In the genomic region with DNA sequence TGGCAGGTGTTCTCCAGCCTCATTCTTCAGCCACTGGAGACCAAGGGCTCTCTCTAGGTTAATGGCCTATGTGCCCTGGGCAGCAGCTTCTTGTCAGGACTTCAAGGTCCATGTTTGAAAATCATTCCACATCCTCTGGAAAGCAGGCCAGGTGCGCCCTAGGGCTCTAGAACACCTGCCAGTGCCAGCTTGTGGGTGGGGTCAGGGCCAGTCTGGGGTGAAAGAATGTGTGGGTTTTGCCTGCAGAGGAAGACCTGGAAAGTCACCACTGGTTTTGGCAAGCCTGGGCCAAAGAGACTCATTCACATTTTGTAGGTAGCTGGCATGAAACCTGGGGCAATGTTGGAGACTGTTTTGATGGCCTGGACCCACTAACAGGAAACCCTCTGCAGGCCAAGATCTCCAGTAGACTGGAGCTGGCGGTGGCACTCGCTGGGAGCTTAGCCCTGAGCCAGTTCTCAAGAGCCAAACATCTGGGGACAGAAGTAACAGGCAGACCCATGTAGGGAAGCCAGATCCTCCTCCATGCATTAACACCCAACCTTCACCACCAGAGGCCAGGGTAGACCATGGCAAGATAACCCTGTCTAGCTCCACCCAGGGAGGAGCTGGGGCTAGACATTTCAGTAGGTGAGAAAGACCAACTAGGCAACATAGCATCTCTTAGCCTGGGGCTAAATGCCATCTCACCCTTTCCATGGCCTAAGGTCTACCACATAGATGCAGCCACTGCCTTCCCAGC, we compare ENCODE assay signal across 23 mouse cellular contexts. TPM values are rescaled to one million over a fixed set of nuclear protein-coding genes. Genes with fewer than 3 reads are reported as not detected.
DNase-seq lines count a peak whose midpoint lies in the region; ATAC-seq and TF ChIP-seq lines count a peak whose summit lies in the region.
"Had no signal": no experiment of that assay in that cellular context is flagged by ENCODE, and none has a peak within 500 bp of the region (broad histone marks: within the 10 kb centered on the region; RNA-seq: fewer than 3 reads in every experiment).

No protein-coding gene starts in this region.

- H3K27me3 ChIP-seq in intestine, postnatal 0 days (replicated peaks; ENCODE audit: control insufficient read depth, insufficient read depth, low read length) = no peaks in the 10 kb centered on the region
- no peaks in the 10 kb centered on the region for H3K27me3 ChIP-seq in intestine, embryonic 16.5 days (replicated peaks; ENCODE audit: control insufficient read depth, insufficient read depth, low read length)
- peaks cover 13% of the 10 kb centered on the region; the same call in 1 of the 2 replicates for H3K27me3 ChIP-seq in liver, embryonic 12.5 days (replicated peaks)
- H3K27me3 ChIP-seq: intestine, embryonic 15.5 days; lung, embryonic 15.5 days had no signal

- no peaks in the 10 kb centered on the region for H3K4me1 ChIP-seq in intestine, postnatal 0 days (replicated peaks; ENCODE audit: control insufficient read depth, insufficient read depth, low read length)
- H3K4me1 ChIP-seq in intestine, embryonic 16.5 days (ENCODE audit: control insufficient read depth, insufficient read depth, low read length) = no peaks in the 10 kb centered on the region
- 0 out of 2 replicates have a peak, but pooled peaks cover 2% of the 10 kb centered on the region for H3K4me1 ChIP-seq in liver, embryonic 12.5 days
- H3K4me1 ChIP-seq: forebrain, embryonic 13.5 days; intestine, embryonic 15.5 days; lung, embryonic 15.5 days; midbrain, embryonic 13.5 days had no signal

- H3K4me2 ChIP-seq in intestine, postnatal 0 days (replicated peaks; ENCODE audit: low read depth) = no peak overlapping the region
- no peak overlapping the region for H3K4me2 ChIP-seq in intestine, embryonic 16.5 days (ENCODE audit: low read depth, low read length)
- no peak overlapping the region for H3K4me2 ChIP-seq in liver, embryonic 12.5 days
- H3K4me2 ChIP-seq: forebrain, embryonic 13.5 days; heart, embryonic 13.5 days; hindbrain, embryonic 14.5 days; intestine, embryonic 15.5 days; lung, embryonic 15.5 days; midbrain, embryonic 13.5 days had no signal

- no peak overlapping the region for H3K27ac ChIP-seq in intestine, postnatal 0 days (ENCODE audit: low read depth, low read length)
- no peak overlapping the region for H3K27ac ChIP-seq in intestine, embryonic 16.5 days (ENCODE audit: low read length)
- no peak overlapping the region for H3K27ac ChIP-seq in liver, embryonic 12.5 days
- H3K27ac ChIP-seq: forebrain, embryonic 13.5 days; heart, embryonic 13.5 days; hindbrain, embryonic 14.5 days; intestine, embryonic 15.5 days; left cerebral cortex, adult 2 months; lung, embryonic 15.5 days; macrophage; midbrain, embryonic 13.5 days had no signal

- WGBS in intestine, postnatal 0 days = 77% methylated on average over 3 of the region's 3 CpGs
- WGBS in intestine, embryonic 16.5 days = 83% methylated on average over 3 of the region's 3 CpGs
- WGBS in liver, embryonic 12.5 days (ENCODE audit: insufficient replicate concordance) = 79% methylated on average over 3 of the region's 3 CpGs

- H3K9me3 ChIP-seq in intestine, postnatal 0 days (ENCODE audit: control insufficient read depth) = no peaks in the 10 kb centered on the region
- H3K9me3 ChIP-seq in intestine, embryonic 16.5 days (ENCODE audit: control insufficient read depth, low read length) = no peaks in the 10 kb centered on the region
- no peaks in the 10 kb centered on the region for H3K9me3 ChIP-seq in liver, embryonic 12.5 days (replicated peaks)
- H3K9me3 ChIP-seq: forebrain, embryonic 13.5 days; heart, embryonic 13.5 days; intestine, embryonic 15.5 days; lung, embryonic 15.5 days; midbrain, embryonic 13.5 days had no signal

- peaks cover 32% of the 10 kb centered on the region for H3K36me3 ChIP-seq in intestine, postnatal 0 days (ENCODE audit: control insufficient read depth, insufficient read depth)
- peaks cover 8% of the 10 kb centered on the region; the same call in 1 of the 2 replicates for H3K36me3 ChIP-seq in intestine, embryonic 16.5 days (ENCODE audit: control insufficient read depth, insufficient read depth, low read length)
- peaks cover 37% of the 10 kb centered on the region for H3K36me3 ChIP-seq in liver, embryonic 12.5 days

- TF ChIP-seq CTCF in intestine, postnatal 0 days (IDR thresholded peaks at IDR 0.05; ENCODE audit: low read depth) = peak; percentile 29

- no peak for DNase-seq in liver
- DNase-seq in fat pad, adult 2 months (ENCODE audit: extremely low read depth, low read depth, low spot score) = peak; percentile 50
- no peak for DNase-seq in retina, postnatal 1 day
- DNase-seq in embryo, embryonic 11 days = no peak
- DNase-seq: adrenal gland, postnatal 36 days; cerebellum, adult 18-20 months; cerebellum, postnatal 25 days; gastrocnemius, postnatal 10 days; heart, adult 18-20 months; layer of hippocampus, adult 9-11 months; left cerebral cortex, postnatal 4 days; right cerebral cortex, postnatal 4 days had no signal

- ATAC-seq in intestine, postnatal 0 days = no peak
- no peak for ATAC-seq in intestine, embryonic 16.5 days
- ATAC-seq in liver, embryonic 12.5 days = 0 out of 2 replicates have a peak, but pooled peaks have one; percentile 31
- ATAC-seq: forebrain, embryonic 13.5 days; intestine, embryonic 15.5 days; midbrain, embryonic 13.5 days had no signal

- H3K9ac ChIP-seq in intestine, postnatal 0 days (ENCODE audit: low read depth, low read length) = no peak overlapping the region
- no peak overlapping the region for H3K9ac ChIP-seq in intestine, embryonic 16.5 days (ENCODE audit: low read depth, low read length)
- H3K9ac ChIP-seq in liver, embryonic 12.5 days = no peak overlapping the region
- H3K9ac ChIP-seq: forebrain, embryonic 13.5 days; heart, embryonic 13.5 days; hindbrain, embryonic 14.5 days; intestine, embryonic 15.5 days; lung, embryonic 15.5 days; midbrain, embryonic 13.5 days had no signal

- H3K4me3 ChIP-seq in intestine, postnatal 0 days (ENCODE audit: low read depth, low read length) = no peak overlapping the region
- H3K4me3 ChIP-seq in intestine, embryonic 16.5 days (ENCODE audit: low read length) = no peak overlapping the region
- no peak overlapping the region for H3K4me3 ChIP-seq in liver, embryonic 12.5 days
- H3K4me3 ChIP-seq: forebrain, embryonic 13.5 days; heart, embryonic 13.5 days; intestine, embryonic 15.5 days; left cerebral cortex, adult 2 months; lung, embryonic 15.5 days; midbrain, embryonic 13.5 days had no signal

RNA-seq across cellular contexts. Expression of gene Phlda2, which starts 7.8 kb away (rescaled TPM):
- polyA plus RNA-seq in intestine, postnatal 0 days (2015; fragmentation: Nextera tagmentation; extraction: Ambion mirVana) = 1.0 and 1.3 TPM in 2 replicates
- 11.7 and 16.1 TPM in 2 replicates for polyA plus RNA-seq in intestine, embryonic 16.5 days (2015; fragmentation: Nextera tagmentation; extraction: Ambion mirVana)
- polyA plus RNA-seq in liver, embryonic 12.5 days (2016; fragmentation: Nextera tagmentation; extraction: Ambion mirVana) = 18.1 and 18.5 TPM in 2 replicates
- polyA plus RNA-seq: forebrain, embryonic 13.5 days; macrophage had no signal

RNA-seq across cellular contexts. Expression of gene Slc22a18, which starts 37.2 kb away (rescaled TPM):
- polyA plus RNA-seq in intestine, postnatal 0 days (2015; fragmentation: Nextera tagmentation; extraction: Ambion mirVana) = 21.6 and 25.0 TPM in 2 replicates
- 18.2 and 22.7 TPM in 2 replicates for polyA plus RNA-seq in intestine, embryonic 16.5 days (2015; fragmentation: Nextera tagmentation; extraction: Ambion mirVana)
- polyA plus RNA-seq in liver, embryonic 12.5 days (2016; fragmentation: Nextera tagmentation; extraction: Ambion mirVana) = 4.5 and 5.1 TPM in 2 replicates

RNA-seq across cellular contexts. Expression of gene Nap1l4, which starts 38.1 kb away (rescaled TPM):
- polyA plus RNA-seq in intestine, postnatal 0 days (2015; fragmentation: Nextera tagmentation; extraction: Ambion mirVana) = 79.9 and 85.0 TPM in 2 replicates
- 175 and 192 TPM in 2 replicates for polyA plus RNA-seq in intestine, embryonic 16.5 days (2015; fragmentation: Nextera tagmentation; extraction: Ambion mirVana)
- 129 and 131 TPM in 2 replicates for polyA plus RNA-seq in liver, embryonic 12.5 days (2016; fragmentation: Nextera tagmentation; extraction: Ambion mirVana)

RNA-seq across cellular contexts. Expression of gene Cdkn1c, which starts 49.9 kb away (rescaled TPM):
- 542 and 615 TPM in 2 replicates for polyA plus RNA-seq in intestine, postnatal 0 days (2015; fragmentation: Nextera tagmentation; extraction: Ambion mirVana)
- 522 and 653 TPM in 2 replicates for polyA plus RNA-seq in intestine, embryonic 16.5 days (2015; fragmentation: Nextera tagmentation; extraction: Ambion mirVana)
- 434 and 450 TPM in 2 replicates for polyA plus RNA-seq in liver, embryonic 12.5 days (2016; fragmentation: Nextera tagmentation; extraction: Ambion mirVana)
